Mouse (Mus musculus): ENCODE results near the gene Ehf. TPM values are rescaled to one million over a fixed set of nuclear protein-coding genes. Genes with fewer than 3 reads are reported as not detected.

The Ehf gene
- polyA plus RNA-seq, 1 experiment: 0.11 TPM

GRCm38 (mm10) chr2:103336621-103337020 lies 33.5 kb upstream of the Ehf start:
- no peak for TF ChIP-seq CTCF (IDR thresholded peaks at IDR 0.05; ENCODE audit: borderline replicate concordance, insufficient read depth, low read depth, low read length)
- TF ChIP-seq POLR2A (IDR thresholded peaks at IDR 0.05; ENCODE audit: borderline replicate concordance, insufficient read depth, low read length): no peak
- Histone ChIP-seq H3K27ac (ENCODE audit: insufficient read depth, low read length) (no peak overlapping the region), H3K4me1 (ENCODE audit: control insufficient read depth, insufficient read depth, low read length) (no peaks in the 10 kb centered on the region), H3K4me3 (replicated peaks; ENCODE audit: insufficient read depth, low read depth, low read length) (no peak overlapping the region), H3K27me3 (ENCODE audit: control insufficient read depth, insufficient read depth, low read length) (no peaks in the 10 kb centered on the region)
- no peak for DNase-seq
- WGBS: 21% methylated on average over 11 of the region's 11 CpGs

DNA sequence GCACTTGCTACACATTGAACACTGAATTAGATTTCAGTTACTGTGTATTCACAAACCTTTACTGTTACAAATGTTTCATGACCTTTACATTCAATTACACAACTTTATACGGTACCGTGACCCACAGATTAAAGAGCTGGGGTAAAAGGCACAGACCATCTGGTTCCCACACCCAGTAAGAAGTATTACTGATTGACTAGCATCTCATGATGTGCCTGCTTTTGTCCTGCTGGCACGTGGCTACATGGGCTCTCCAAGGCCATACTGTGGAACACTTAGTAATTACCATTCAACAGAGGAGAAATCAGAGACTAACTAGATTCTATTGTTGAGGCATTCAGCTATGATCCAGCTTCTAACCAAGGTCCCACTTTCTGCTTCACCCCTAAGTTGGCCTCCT lies 32.9 kb upstream of the Ehf start:
- TF ChIP-seq POLR2A (IDR thresholded peaks at IDR 0.05; ENCODE audit: borderline replicate concordance, insufficient read depth, low read length): no peak
- TF ChIP-seq CTCF (IDR thresholded peaks at IDR 0.05; ENCODE audit: borderline replicate concordance, insufficient read depth, low read depth, low read length): no peak
- H3K4me1 ChIP-seq (ENCODE audit: control insufficient read depth, insufficient read depth, low read length): no peaks in the 10 kb centered on the region
- no peaks in the 10 kb centered on the region for H3K27me3 ChIP-seq (ENCODE audit: control insufficient read depth, insufficient read depth, low read length)
- H3K4me3 ChIP-seq (replicated peaks; ENCODE audit: insufficient read depth, low read depth, low read length): no peak overlapping the region
- DNase-seq: no peak
- WGBS: 61% methylated on average over 3 of the region's 3 CpGs
- H3K27ac ChIP-seq (ENCODE audit: insufficient read depth, low read length): no peak overlapping the region

- no peak for DNase-seq
- WGBS: 80% methylated on average over 3 of the region's 3 CpGs
- H3K4me3 ChIP-seq (replicated peaks; ENCODE audit: insufficient read depth, low read depth, low read length): no peak overlapping the region
- H3K4me1 ChIP-seq (ENCODE audit: control insufficient read depth, insufficient read depth, low read length): no peaks in the 10 kb centered on the region
- no peak overlapping the region for H3K27ac ChIP-seq (ENCODE audit: insufficient read depth, low read length)
- H3K27me3 ChIP-seq (ENCODE audit: control insufficient read depth, insufficient read depth, low read length): no peaks in the 10 kb centered on the region
- TF ChIP-seq CTCF (IDR thresholded peaks at IDR 0.05; ENCODE audit: borderline replicate concordance, insufficient read depth, low read depth, low read length) (no peak), POLR2A (IDR thresholded peaks at IDR 0.05; ENCODE audit: borderline replicate concordance, insufficient read depth, low read length) (no peak)
These were observed 28.7 kb upstream of the Ehf start for GRCm38 (mm10) chr2:103331666-103332191.

GRCm38 (mm10) chr2:103328731-103329130 lies 25.7 kb upstream of the Ehf start:
- TF ChIP-seq CTCF (IDR thresholded peaks at IDR 0.05; ENCODE audit: borderline replicate concordance, insufficient read depth, low read depth, low read length) (no peak), POLR2A (IDR thresholded peaks at IDR 0.05; ENCODE audit: borderline replicate concordance, insufficient read depth, low read length) (no peak)
- WGBS: 94% methylated on average over 4 of the region's 4 CpGs

GRCm38 (mm10) chr2:103325301-103326048 lies 22.4 kb upstream of the Ehf start:
- no peaks in the 10 kb centered on the region for H3K4me1 ChIP-seq (ENCODE audit: control insufficient read depth, insufficient read depth, low read length)
- 63% methylated on average over 7 of the region's 7 CpGs for WGBS
- H3K4me3 ChIP-seq (replicated peaks; ENCODE audit: insufficient read depth, low read depth, low read length): no peak overlapping the region
- no peak for TF ChIP-seq POLR2A (IDR thresholded peaks at IDR 0.05; ENCODE audit: borderline replicate concordance, insufficient read depth, low read length)
- TF ChIP-seq CTCF (IDR thresholded peaks at IDR 0.05; ENCODE audit: borderline replicate concordance, insufficient read depth, low read depth, low read length): no peak
- H3K27ac ChIP-seq (ENCODE audit: insufficient read depth, low read length): no peak overlapping the region
- H3K27me3 ChIP-seq (ENCODE audit: control insufficient read depth, insufficient read depth, low read length): no peaks in the 10 kb centered on the region; the same call in 1 of the 2 replicates
- DNase-seq: no peak

More at GRCm38 (mm10) chr2:103328731-103329130, 25.7 kb upstream of the Ehf start:
- no peak overlapping the region for H3K27ac ChIP-seq (ENCODE audit: insufficient read depth, low read length)
- H3K4me1 ChIP-seq (ENCODE audit: control insufficient read depth, insufficient read depth, low read length): no peaks in the 10 kb centered on the region
- no peak overlapping the region for H3K4me3 ChIP-seq (replicated peaks; ENCODE audit: insufficient read depth, low read depth, low read length)
- DNase-seq: no peak
- no peaks in the 10 kb centered on the region; the same call in 1 of the 2 replicates for H3K27me3 ChIP-seq (ENCODE audit: control insufficient read depth, insufficient read depth, low read length)

- Histone ChIP-seq H3K4me3 (replicated peaks; ENCODE audit: insufficient read depth, low read depth, low read length) (no peak overlapping the region), H3K27me3 (ENCODE audit: control insufficient read depth, insufficient read depth, low read length) (no peaks in the 10 kb centered on the region; the same call in 1 of the 2 replicates), H3K27ac (ENCODE audit: insufficient read depth, low read length) (no peak overlapping the region), H3K4me1 (ENCODE audit: control insufficient read depth, insufficient read depth, low read length) (no peaks in the 10 kb centered on the region)
- TF ChIP-seq POLR2A (IDR thresholded peaks at IDR 0.05; ENCODE audit: borderline replicate concordance, insufficient read depth, low read length) (no peak), CTCF (IDR thresholded peaks at IDR 0.05; ENCODE audit: borderline replicate concordance, insufficient read depth, low read depth, low read length) (no peak)
- DNase-seq: no peak
- WGBS: 53% methylated on average over 2 of the region's 2 CpGs
These were observed 21.2 kb upstream of the Ehf start for GRCm38 (mm10) chr2:103324320-103324719.

DNA sequence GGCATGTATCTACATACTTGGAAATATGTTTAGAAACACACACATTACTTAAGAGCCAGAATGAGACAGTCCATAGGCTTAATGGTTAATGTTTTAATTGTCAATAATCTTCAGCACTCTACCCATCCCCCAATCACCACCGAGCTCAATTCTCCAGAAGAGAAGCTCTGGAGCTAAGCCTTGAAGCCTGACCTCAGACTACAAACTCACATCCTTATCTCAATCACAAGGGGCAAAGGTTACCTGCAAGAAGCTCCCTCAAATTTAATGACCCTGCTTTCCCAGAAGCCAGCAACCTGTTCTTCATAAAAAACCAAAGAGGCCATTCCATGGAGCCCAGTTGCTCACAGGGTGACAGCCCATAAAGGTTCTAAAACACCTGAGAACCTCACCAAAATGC lies 19.1 kb upstream of the Ehf start:
- 74% methylated on average over 1 of the region's 1 CpGs for WGBS
- TF ChIP-seq POLR2A (IDR thresholded peaks at IDR 0.05; ENCODE audit: borderline replicate concordance, insufficient read depth, low read length) (no peak), CTCF (IDR thresholded peaks at IDR 0.05; ENCODE audit: borderline replicate concordance, insufficient read depth, low read depth, low read length) (no peak)
- DNase-seq: no peak
- no peak overlapping the region for H3K4me3 ChIP-seq (replicated peaks; ENCODE audit: insufficient read depth, low read depth, low read length)
- H3K4me1 ChIP-seq (ENCODE audit: control insufficient read depth, insufficient read depth, low read length): no peaks in the 10 kb centered on the region
- no peaks in the 10 kb centered on the region; the same call in 1 of the 2 replicates for H3K27me3 ChIP-seq (ENCODE audit: control insufficient read depth, insufficient read depth, low read length)
- no peak overlapping the region for H3K27ac ChIP-seq (ENCODE audit: insufficient read depth, low read length)

- TF ChIP-seq CTCF (IDR thresholded peaks at IDR 0.05; ENCODE audit: borderline replicate concordance, insufficient read depth, low read depth, low read length): no peak
- TF ChIP-seq POLR2A (IDR thresholded peaks at IDR 0.05; ENCODE audit: borderline replicate concordance, insufficient read depth, low read length): no peak
- Histone ChIP-seq H3K4me1 (ENCODE audit: control insufficient read depth, insufficient read depth, low read length) (no peaks in the 10 kb centered on the region), H3K4me3 (replicated peaks; ENCODE audit: insufficient read depth, low read depth, low read length) (no peak overlapping the region), H3K27ac (ENCODE audit: insufficient read depth, low read length) (no peak overlapping the region), H3K27me3 (ENCODE audit: control insufficient read depth, insufficient read depth, low read length) (no peaks in the 10 kb centered on the region; the same call in 1 of the 2 replicates)
- no peak for DNase-seq
- 92% methylated on average over 4 of the region's 4 CpGs for WGBS
These were observed 18.6 kb upstream of the Ehf start for GRCm38 (mm10) chr2:103321638-103322037.

Measured in cerebellum, adult 2 months (tissue).